Mouse (Mus musculus): Measurements from ENCODE around the gene Vmn1r71.
"Not testable (repeated sequence)": the region's sequence is repeated elsewhere in the genome, so short reads cannot be mapped to it uniquely, and the experiment has no call there.

Gene Vmn1r71

GRCm38 (mm10) chr7:10754264-10754663 lies at the start of gene Vmn1r71:
Vmn1r71 (minus strand) TSS chr7:10754364.
- no peak for DNase-seq (ENCODE audit: low spot score)

GRCm38 (mm10) chr7:10757551-10757950 lies 3.4 kb upstream of the Vmn1r71 start:
- not testable (repeated sequence) for DNase-seq (ENCODE audit: low spot score)
